12 mouse cellular contexts compared by ENCODE assay signal in the genomic region with DNA sequence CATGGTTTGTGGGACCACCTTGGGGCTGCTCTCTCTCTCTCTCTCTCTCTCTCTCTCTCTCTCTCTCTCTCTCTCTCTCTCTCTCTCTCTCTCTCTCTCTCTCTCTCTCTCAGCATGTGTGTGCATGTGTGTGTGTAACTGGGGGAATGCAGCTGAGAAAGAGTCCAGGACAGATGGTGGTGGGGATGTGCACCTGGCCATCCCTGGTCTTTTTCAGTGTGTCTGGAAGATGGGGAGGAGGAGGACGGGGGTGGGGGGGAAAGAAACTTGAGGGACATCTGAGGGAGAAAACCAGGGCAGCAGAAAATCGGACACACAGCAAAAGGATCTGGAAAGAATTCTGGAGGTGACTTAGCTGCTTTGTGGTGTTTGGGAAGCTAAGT. TPM values are rescaled to one million over a fixed set of nuclear protein-coding genes. Genes with fewer than 3 reads are reported as not detected.
A peak's percentile ranks its signal among the peaks of the same experiment; 100 is the strongest.
DNase-seq lines count a peak whose midpoint lies in the region; ATAC-seq lines count a peak whose summit lies in the region.
"Had no signal": no experiment of that assay in that cellular context is flagged by ENCODE, and none has a peak within 500 bp of the region (broad histone marks: within the 10 kb centered on the region; RNA-seq: fewer than 3 reads in every experiment).

No protein-coding gene starts in this region.

- no peaks in the 10 kb centered on the region for H3K9me3 ChIP-seq in embryonic facial prominence, embryonic 10.5 days
- no peaks in the 10 kb centered on the region for H3K9me3 ChIP-seq in hindbrain, embryonic 11.5 days (ENCODE audit: control insufficient read depth, low read length)
- no peaks in the 10 kb centered on the region for H3K9me3 ChIP-seq in midbrain, embryonic 12.5 days
- H3K9me3 ChIP-seq: limb, embryonic 13.5 days had no signal

- DNase-seq in brain, adult 2 months (ENCODE audit: low read depth, low spot score) = peak; percentile 75
- no peak for DNase-seq in embryonic facial prominence, embryonic 10.5 days (ENCODE audit: low spot score)
- no peak for DNase-seq in hindbrain, embryonic 11.5 days (ENCODE audit: low spot score)
- no peak for DNase-seq in adrenal gland, postnatal 4 days (ENCODE audit: low spot score in 2 of 2)
- no peak for DNase-seq in urinary bladder, adult 2 months (ENCODE audit: low spot score)
- DNase-seq in liver = no peak

- peak overlapping the region; percentile 69 for H3K4me3 ChIP-seq in embryonic facial prominence, embryonic 10.5 days
- H3K4me3 ChIP-seq in hindbrain, embryonic 11.5 days (ENCODE audit: low read depth, low read length) = peak overlapping the region; percentile 53
- peak overlapping the region; percentile 57 for H3K4me3 ChIP-seq in midbrain, embryonic 12.5 days

- peak overlapping the region; percentile 79 for H3K4me2 ChIP-seq in hindbrain, embryonic 11.5 days (replicated peaks; ENCODE audit: low read depth, low read length)
- peak overlapping the region; percentile 76 for H3K4me2 ChIP-seq in midbrain, embryonic 12.5 days (replicated peaks)

- 45% methylated on average over 2 of the region's 2 CpGs for WGBS in embryonic facial prominence, embryonic 10.5 days
- 33% methylated on average over 2 of the region's 2 CpGs for WGBS in hindbrain, embryonic 11.5 days
- 37% methylated on average over 2 of the region's 2 CpGs for WGBS in midbrain, embryonic 12.5 days

- H3K36me3 ChIP-seq in embryonic facial prominence, embryonic 10.5 days (replicated peaks) = no peaks in the 10 kb centered on the region
- H3K36me3 ChIP-seq in hindbrain, embryonic 11.5 days (ENCODE audit: control insufficient read depth, insufficient read depth, low read length) = no peaks in the 10 kb centered on the region
- no peaks in the 10 kb centered on the region for H3K36me3 ChIP-seq in midbrain, embryonic 12.5 days
- H3K36me3 ChIP-seq: limb, embryonic 13.5 days had no signal

- H3K4me1 ChIP-seq in embryonic facial prominence, embryonic 10.5 days = peaks cover 15% of the 10 kb centered on the region
- H3K4me1 ChIP-seq in hindbrain, embryonic 11.5 days (replicated peaks; ENCODE audit: control insufficient read depth, insufficient read depth, low read length) = no peaks in the 10 kb centered on the region
- peaks cover 11% of the 10 kb centered on the region for H3K4me1 ChIP-seq in midbrain, embryonic 12.5 days

- peaks cover 73% of the 10 kb centered on the region for H3K27me3 ChIP-seq in embryonic facial prominence, embryonic 10.5 days (replicated peaks; ENCODE audit: low read depth, poor library complexity, severe bottlenecking)
- peaks cover 3% of the 10 kb centered on the region; the same call in 1 of the 2 replicates for H3K27me3 ChIP-seq in hindbrain, embryonic 11.5 days (ENCODE audit: control insufficient read depth, insufficient read depth, low read length)
- peaks cover 53% of the 10 kb centered on the region for H3K27me3 ChIP-seq in midbrain, embryonic 12.5 days

- H3K9ac ChIP-seq in hindbrain, embryonic 11.5 days (ENCODE audit: low read depth, low read length) = no peak overlapping the region
- peak overlapping the region; percentile 71 for H3K9ac ChIP-seq in midbrain, embryonic 12.5 days (replicated peaks)
- H3K9ac ChIP-seq: lung, embryonic 14.5 days had no signal

- ATAC-seq in hindbrain, embryonic 11.5 days (ENCODE audit: low FRiP score) = no peak
- 0 out of 2 replicates have a peak, but pooled peaks have one; percentile 2 for ATAC-seq in midbrain, embryonic 12.5 days (ENCODE audit: low FRiP score, low read depth)

- H3K27ac ChIP-seq in embryonic facial prominence, embryonic 10.5 days (replicated peaks) = no peak overlapping the region
- H3K27ac ChIP-seq in hindbrain, embryonic 11.5 days (ENCODE audit: low read depth, low read length) = peak overlapping the region; percentile 51; the same call in 1 of the 2 replicates
- H3K27ac ChIP-seq in midbrain, embryonic 12.5 days (replicated peaks) = peak overlapping the region; percentile 65; the same call in 1 of the 2 replicates
- H3K27ac ChIP-seq: limb, embryonic 13.5 days had no signal

RNA-seq across cellular contexts. Expression of gene Tmem145, which starts 0.7 kb away (rescaled TPM):
- polyA plus RNA-seq in embryonic facial prominence, embryonic 10.5 days (2016; fragmentation: Nextera tagmentation; extraction: Ambion mirVana) = 0.85 and 1.0 TPM in 2 replicates
- polyA plus RNA-seq in hindbrain, embryonic 11.5 days (2014; fragmentation: Nextera tagmentation; extraction: Ambion mirVana) = 9.9 and 10.6 TPM in 2 replicates
- polyA plus RNA-seq in midbrain, embryonic 12.5 days (2016; fragmentation: Nextera tagmentation; extraction: Ambion mirVana) = 20.1 and 21.4 TPM in 2 replicates
- total RNA-seq in adrenal gland, postnatal 4 days (2021) = 1 to 10 TPM; 4.0 to 5.4 TPM
- 0.06 and 0.11 TPM in 2 replicates for polyA plus RNA-seq in urinary bladder, adult 2 months (2012; rRNA removed)
- total RNA-seq: gastrocnemius, adult 8-10 months had no signal
- polyA plus RNA-seq: heart, postnatal 0 days had no signal

RNA-seq across cellular contexts. Expression of gene Prr19, which starts 5.4 kb away (rescaled TPM):
- 0.82 and 0.88 TPM in 2 replicates for polyA plus RNA-seq in embryonic facial prominence, embryonic 10.5 days (2016; fragmentation: Nextera tagmentation; extraction: Ambion mirVana)
- polyA plus RNA-seq in hindbrain, embryonic 11.5 days (2014; fragmentation: Nextera tagmentation; extraction: Ambion mirVana) = 0.86 and 1.3 TPM in 2 replicates
- 1.3 and 1.7 TPM in 2 replicates for polyA plus RNA-seq in midbrain, embryonic 12.5 days (2016; fragmentation: Nextera tagmentation; extraction: Ambion mirVana)
- total RNA-seq in adrenal gland, postnatal 4 days (2021) = not detected
- 0.06 TPM in 1 of 2 replicates, not detected in the other for polyA plus RNA-seq in urinary bladder, adult 2 months (2012; rRNA removed)
- total RNA-seq: adrenal gland, postnatal 14 days; gastrocnemius, adult 8-10 months had no signal
- polyA plus RNA-seq: heart, postnatal 0 days had no signal

RNA-seq across cellular contexts. Expression of gene Pafah1b3, which starts 8.8 kb away (rescaled TPM):
- 281 and 301 TPM in 2 replicates for polyA plus RNA-seq in embryonic facial prominence, embryonic 10.5 days (2016; fragmentation: Nextera tagmentation; extraction: Ambion mirVana)
- 335 and 344 TPM in 2 replicates for polyA plus RNA-seq in hindbrain, embryonic 11.5 days (2014; fragmentation: Nextera tagmentation; extraction: Ambion mirVana)
- polyA plus RNA-seq in midbrain, embryonic 12.5 days (2016; fragmentation: Nextera tagmentation; extraction: Ambion mirVana) = 399 and 410 TPM in 2 replicates
- 10 to 100 TPM; 62.9 to 70.0 TPM for total RNA-seq in adrenal gland, postnatal 4 days (2021)
- 40.1 and 48.5 TPM in 2 replicates for polyA plus RNA-seq in urinary bladder, adult 2 months (2012; rRNA removed)

RNA-seq across cellular contexts. Expression of gene Megf8, which starts 10.4 kb away (rescaled TPM):
- 17.6 and 17.7 TPM in 2 replicates for polyA plus RNA-seq in embryonic facial prominence, embryonic 10.5 days (2016; fragmentation: Nextera tagmentation; extraction: Ambion mirVana)
- polyA plus RNA-seq in hindbrain, embryonic 11.5 days (2014; fragmentation: Nextera tagmentation; extraction: Ambion mirVana) = 10.9 and 11.3 TPM in 2 replicates
- 20.8 and 21.3 TPM in 2 replicates for polyA plus RNA-seq in midbrain, embryonic 12.5 days (2016; fragmentation: Nextera tagmentation; extraction: Ambion mirVana)
- total RNA-seq in adrenal gland, postnatal 4 days (2021) = 10 to 100 TPM; 51.4 to 55.6 TPM
- 21.5 and 28.4 TPM in 2 replicates for polyA plus RNA-seq in urinary bladder, adult 2 months (2012; rRNA removed)

RNA-seq across cellular contexts. Expression of gene Cic, which starts 39.1 kb away (rescaled TPM):
- 17.1 and 21.4 TPM in 2 replicates for polyA plus RNA-seq in embryonic facial prominence, embryonic 10.5 days (2016; fragmentation: Nextera tagmentation; extraction: Ambion mirVana)
- 25.4 and 39.0 TPM in 2 replicates for polyA plus RNA-seq in hindbrain, embryonic 11.5 days (2014; fragmentation: Nextera tagmentation; extraction: Ambion mirVana)
- 39.4 and 40.8 TPM in 2 replicates for polyA plus RNA-seq in midbrain, embryonic 12.5 days (2016; fragmentation: Nextera tagmentation; extraction: Ambion mirVana)
- 100 to 1,000 TPM; 162 to 174 TPM for total RNA-seq in adrenal gland, postnatal 4 days (2021)
- 30.8 and 58.8 TPM in 2 replicates for polyA plus RNA-seq in urinary bladder, adult 2 months (2012; rRNA removed)
